Mouse (Mus musculus): Measurements from ENCODE around the gene Nfkbie. TPM values are rescaled to one million over a fixed set of nuclear protein-coding genes. Genes with fewer than 3 reads are reported as not detected.

Nfkbie gene
- total RNA-seq (2014; rRNA removed; ENCODE audit: low replicate concordance) (1.2 and 3.0 TPM in 2 replicates), polyA plus RNA-seq (2015; fragmentation: Nextera tagmentation; extraction: Ambion mirVana) (1.7 and 1.9 TPM in 2 replicates)

GRCm38 (mm10) chr17:45555452-45556106 lies at the start of gene Nfkbie:
Gene Nfkbie, plus strand, starts transcription at chr17:45555703.
- TF ChIP-seq CTCF (IDR thresholded peaks at IDR 0.05; ENCODE audit: low read depth) = no peak
- no peak for TF ChIP-seq EP300 (IDR thresholded peaks at IDR 0.05; ENCODE audit: low read depth)
- Histone ChIP-seq H3K27ac (ENCODE audit: low read depth) (peak within 1 kb of the TSS; percentile 32; the same call in 1 of the 2 replicates), H3K36me3 (replicated peaks; ENCODE audit: control insufficient read depth, insufficient read depth, low read length) (no peaks in the 10 kb centered on the region), H3K9me3 (replicated peaks; ENCODE audit: control insufficient read depth, low read length) (no peaks in the 10 kb centered on the region), H3K4me1 (ENCODE audit: control insufficient read depth, insufficient read depth) (peaks cover 5% of the 10 kb centered on the region; the same call in 1 of the 2 replicates), H3K4me3 (ENCODE audit: low read depth, low read length) (peak within 1 kb of the TSS; percentile 71), H3K9ac (replicated peaks; ENCODE audit: low read depth, low read length) (peak within 1 kb of the TSS; percentile 51), H3K4me2 (ENCODE audit: low read depth, low read length) (peak within 1 kb of the TSS; percentile 93), H3K27me3 (ENCODE audit: control insufficient read depth, insufficient read depth, low read length) (peaks cover 22% of the 10 kb centered on the region)
- ATAC-seq (ENCODE audit: insufficient read depth, low read depth) (peak; percentile 87), DNase-seq (ENCODE audit: low spot score) (peak; percentile 90)
- 2% methylated on average over 42 of the region's 45 CpGs for WGBS

- Histone ChIP-seq H3K9ac (replicated peaks; ENCODE audit: low read depth, low read length) (no peak overlapping the region), H3K4me1 (ENCODE audit: control insufficient read depth, insufficient read depth) (peaks cover 9% of the 10 kb centered on the region), H3K27me3 (ENCODE audit: control insufficient read depth, insufficient read depth, low read length) (no peaks in the 10 kb centered on the region), H3K4me3 (ENCODE audit: low read depth, low read length) (no peak overlapping the region), H3K9me3 (replicated peaks; ENCODE audit: control insufficient read depth, low read length) (no peaks in the 10 kb centered on the region), H3K36me3 (replicated peaks; ENCODE audit: control insufficient read depth, insufficient read depth, low read length) (peaks cover 29% of the 10 kb centered on the region), H3K27ac (ENCODE audit: low read depth) (no peak overlapping the region), H3K4me2 (ENCODE audit: low read depth, low read length) (no peak overlapping the region)
- TF ChIP-seq EP300 (IDR thresholded peaks at IDR 0.05; ENCODE audit: low read depth) (no peak), CTCF (IDR thresholded peaks at IDR 0.05; ENCODE audit: low read depth) (no peak)
- ATAC-seq (ENCODE audit: insufficient read depth, low read depth) (no peak), DNase-seq (ENCODE audit: low spot score) (no peak)
- WGBS = 73% methylated on average over 6 of the region's 6 CpGs
Measured at GRCm38 (mm10) chr17:45505941-45506465, 49.5 kb upstream of the Nfkbie start.

DNA sequence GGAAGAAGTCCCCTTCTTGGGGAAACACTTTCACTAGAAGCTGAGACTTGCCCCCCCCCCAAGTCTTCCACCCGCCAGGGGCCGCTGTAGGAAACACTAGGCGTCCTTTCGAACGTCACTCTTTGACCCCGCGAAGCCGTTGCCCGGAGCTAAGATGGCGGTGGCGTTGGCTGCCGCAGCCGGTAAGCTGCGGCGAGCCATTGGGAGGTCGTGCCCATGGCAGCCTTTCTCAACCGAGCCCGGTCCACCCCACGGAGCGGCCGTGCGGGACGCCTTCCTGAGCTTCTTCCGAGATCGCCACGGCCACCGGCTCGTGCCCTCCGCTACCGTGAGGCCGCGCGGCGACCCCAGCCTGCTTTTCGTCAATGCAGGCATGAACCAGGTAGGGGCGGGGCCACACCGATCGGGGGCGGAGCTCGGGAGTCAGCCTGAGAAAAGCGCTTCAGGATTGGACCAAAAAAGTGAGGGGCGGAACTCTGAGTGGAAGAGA lies 48.8 kb upstream of the Nfkbie start, which contains the start of gene Aars2:
TSS of gene Aars2 (plus strand) at position 142 of the 490 bp plus-strand sequence.
- peak; percentile 47; the same call in 1 of the 2 replicates for TF ChIP-seq EP300 (IDR thresholded peaks at IDR 0.05; ENCODE audit: low read depth)
- TF ChIP-seq CTCF (IDR thresholded peaks at IDR 0.05; ENCODE audit: low read depth) = peak; percentile 81
- Histone ChIP-seq H3K9ac (replicated peaks; ENCODE audit: low read depth, low read length) (peak within 1 kb of the TSS; percentile 65), H3K36me3 (replicated peaks; ENCODE audit: control insufficient read depth, insufficient read depth, low read length) (peaks cover 37% of the 10 kb centered on the region), H3K4me1 (ENCODE audit: control insufficient read depth, insufficient read depth) (peaks cover 8% of the 10 kb centered on the region), H3K27ac (ENCODE audit: low read depth) (peak within 1 kb of the TSS; percentile 92), H3K9me3 (replicated peaks; ENCODE audit: control insufficient read depth, low read length) (no peaks in the 10 kb centered on the region), H3K4me3 (ENCODE audit: low read depth, low read length) (peak within 1 kb of the TSS; percentile 95), H3K4me2 (ENCODE audit: low read depth, low read length) (peak within 1 kb of the TSS; percentile 57), H3K27me3 (ENCODE audit: control insufficient read depth, insufficient read depth, low read length) (no peaks in the 10 kb centered on the region)
- ATAC-seq (ENCODE audit: insufficient read depth, low read depth) (peak; percentile 90), DNase-seq (ENCODE audit: low spot score) (peak; percentile 87)
- WGBS = under 1% methylated on average over 42 of the region's 42 CpGs

GRCm38 (mm10) chr17:45510871-45511270 lies 44.6 kb upstream of the Nfkbie start:
- Histone ChIP-seq H3K4me2 (ENCODE audit: low read depth, low read length) (no peak overlapping the region), H3K9me3 (replicated peaks; ENCODE audit: control insufficient read depth, low read length) (no peaks in the 10 kb centered on the region), H3K27me3 (ENCODE audit: control insufficient read depth, insufficient read depth, low read length) (no peaks in the 10 kb centered on the region), H3K9ac (replicated peaks; ENCODE audit: low read depth, low read length) (no peak overlapping the region), H3K4me3 (ENCODE audit: low read depth, low read length) (no peak overlapping the region), H3K27ac (ENCODE audit: low read depth) (no peak overlapping the region), H3K36me3 (replicated peaks; ENCODE audit: control insufficient read depth, insufficient read depth, low read length) (peaks cover 40% of the 10 kb centered on the region), H3K4me1 (ENCODE audit: control insufficient read depth, insufficient read depth) (peaks cover 5% of the 10 kb centered on the region; the same call in 1 of the 2 replicates)
- WGBS = 87% methylated on average over 4 of the region's 4 CpGs
- DNase-seq (ENCODE audit: low spot score) = no peak
- TF ChIP-seq CTCF (IDR thresholded peaks at IDR 0.05; ENCODE audit: low read depth) (no peak), EP300 (IDR thresholded peaks at IDR 0.05; ENCODE audit: low read depth) (no peak)
- no peak for ATAC-seq (ENCODE audit: insufficient read depth, low read depth)

- Histone ChIP-seq H3K9ac (replicated peaks; ENCODE audit: low read depth, low read length) (no peak overlapping the region), H3K4me3 (ENCODE audit: low read depth, low read length) (no peak overlapping the region), H3K36me3 (replicated peaks; ENCODE audit: control insufficient read depth, insufficient read depth, low read length) (peaks cover 40% of the 10 kb centered on the region), H3K4me2 (ENCODE audit: low read depth, low read length) (no peak overlapping the region), H3K27ac (ENCODE audit: low read depth) (no peak overlapping the region), H3K27me3 (ENCODE audit: control insufficient read depth, insufficient read depth, low read length) (no peaks in the 10 kb centered on the region), H3K9me3 (replicated peaks; ENCODE audit: control insufficient read depth, low read length) (no peaks in the 10 kb centered on the region), H3K4me1 (ENCODE audit: control insufficient read depth, insufficient read depth) (peaks cover 5% of the 10 kb centered on the region; the same call in 1 of the 2 replicates)
- TF ChIP-seq CTCF (IDR thresholded peaks at IDR 0.05; ENCODE audit: low read depth) (no peak), EP300 (IDR thresholded peaks at IDR 0.05; ENCODE audit: low read depth) (no peak)
- ATAC-seq (ENCODE audit: insufficient read depth, low read depth) = no peak
- no peak for DNase-seq (ENCODE audit: low spot score)
- WGBS = 88% methylated on average over 4 of the region's 4 CpGs
Measured at GRCm38 (mm10) chr17:45511757-45512156, 43.7 kb upstream of the Nfkbie start.
